In the genomic region with DNA sequence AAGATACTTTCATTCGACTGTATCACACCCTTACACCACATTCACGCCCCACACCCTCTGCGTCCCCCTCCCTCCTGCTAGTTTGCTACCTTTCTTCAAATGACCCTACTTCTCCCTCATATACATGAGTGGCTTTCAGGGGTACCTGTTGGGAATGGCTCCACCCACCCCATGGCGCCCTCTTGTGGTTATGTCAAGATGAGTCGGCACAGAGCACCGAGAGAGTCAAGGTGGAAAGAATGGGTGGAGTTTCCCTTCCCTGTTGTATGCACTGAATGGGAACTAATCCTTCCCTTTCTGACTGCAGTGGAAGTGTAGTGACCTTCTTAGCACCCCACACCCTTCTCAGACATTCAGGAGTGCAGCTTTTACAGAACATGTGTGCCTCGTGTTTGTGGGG, we compare ENCODE assay signal across 16 mouse cellular contexts. TPM values are rescaled to one million over a fixed set of nuclear protein-coding genes. Genes with fewer than 3 reads are reported as not detected.
DNase-seq lines count a peak whose midpoint lies in the region; ATAC-seq and TF ChIP-seq lines count a peak whose summit lies in the region.
"Had no signal": no experiment of that assay in that cellular context is flagged by ENCODE, and none has a peak within 500 bp of the region (broad histone marks: within the 10 kb centered on the region; RNA-seq: fewer than 3 reads in every experiment).

No protein-coding gene starts in this region.

- TF ChIP-seq EP300 in heart, postnatal 0 days (IDR thresholded peaks at IDR 0.05; ENCODE audit: low read depth) = no peak

- H3K36me3 ChIP-seq in heart, postnatal 0 days (replicated peaks; ENCODE audit: control insufficient read depth, insufficient read depth, low read length) = no peaks in the 10 kb centered on the region
- no peaks in the 10 kb centered on the region for H3K36me3 ChIP-seq in midbrain, postnatal 0 days (ENCODE audit: insufficient read depth, low read length)
- H3K36me3 ChIP-seq in midbrain, embryonic 14.5 days (ENCODE audit: control insufficient read depth, insufficient read depth, low read length) = no peaks in the 10 kb centered on the region
- H3K36me3 ChIP-seq: heart, embryonic 15.5 days; midbrain, embryonic 12.5 days; stomach, embryonic 15.5 days had no signal

- H3K27ac ChIP-seq in heart, postnatal 0 days (ENCODE audit: low read depth) = no peak overlapping the region
- H3K27ac ChIP-seq in midbrain, postnatal 0 days (ENCODE audit: low read depth, low read length) = no peak overlapping the region
- no peak overlapping the region for H3K27ac ChIP-seq in midbrain, embryonic 14.5 days (replicated peaks; ENCODE audit: low read depth, low read length)
- H3K27ac ChIP-seq in cortical plate, adult 2 months (ENCODE audit: insufficient read depth, low read length) = no peak overlapping the region
- H3K27ac ChIP-seq: heart, embryonic 15.5 days; hindbrain, embryonic 14.5 days; midbrain, embryonic 12.5 days; stomach, embryonic 15.5 days had no signal

- peak; percentile 17 for DNase-seq in adrenal gland, postnatal 14 days
- DNase-seq in adrenal gland, adult 8-10 months = no peak
- no peak for DNase-seq in heart, postnatal 0 days (ENCODE audit: low spot score)
- DNase-seq in heart, postnatal 10 days = no peak
- no peak for DNase-seq in midbrain, postnatal 0 days (ENCODE audit: low spot score)
- DNase-seq in midbrain, embryonic 14.5 days = no peak
- DNase-seq in B cell, adult 2 months = no peak
- DNase-seq: cerebellum, adult 11 months; kidney, adult 2 months; liver had no signal

- ATAC-seq in heart, postnatal 0 days (ENCODE audit: insufficient read depth, low read depth) = no peak
- ATAC-seq in midbrain, postnatal 0 days (ENCODE audit: low FRiP score) = no peak
- no peak for ATAC-seq in midbrain, embryonic 14.5 days (ENCODE audit: low FRiP score, low TSS enrichment)

- H3K4me3 ChIP-seq in heart, postnatal 0 days (ENCODE audit: low read depth, low read length) = no peak overlapping the region
- no peak overlapping the region for H3K4me3 ChIP-seq in midbrain, postnatal 0 days (ENCODE audit: low read depth, low read length)
- no peak overlapping the region for H3K4me3 ChIP-seq in midbrain, embryonic 14.5 days (replicated peaks; ENCODE audit: low read depth, low read length)
- no peak overlapping the region for H3K4me3 ChIP-seq in cortical plate, adult 2 months (ENCODE audit: insufficient read depth, low read length)
- H3K4me3 ChIP-seq: erythroblast, embryonic 14.5 days; heart, embryonic 15.5 days; midbrain, embryonic 12.5 days; stomach, embryonic 15.5 days had no signal

- H3K27me3 ChIP-seq in heart, postnatal 0 days (ENCODE audit: control insufficient read depth, insufficient read depth, low read length) = no peaks in the 10 kb centered on the region
- no peaks in the 10 kb centered on the region for H3K27me3 ChIP-seq in midbrain, postnatal 0 days (ENCODE audit: insufficient read depth, low read length)
- H3K27me3 ChIP-seq in midbrain, embryonic 14.5 days (ENCODE audit: control insufficient read depth, insufficient read depth, low read length) = no peaks in the 10 kb centered on the region
- H3K27me3 ChIP-seq: heart, embryonic 15.5 days; midbrain, embryonic 12.5 days; stomach, embryonic 15.5 days had no signal

- H3K9me3 ChIP-seq in heart, postnatal 0 days (replicated peaks; ENCODE audit: control insufficient read depth, low read length) = no peaks in the 10 kb centered on the region
- H3K9me3 ChIP-seq in midbrain, postnatal 0 days (ENCODE audit: low read length) = no peaks in the 10 kb centered on the region
- no peaks in the 10 kb centered on the region for H3K9me3 ChIP-seq in midbrain, embryonic 14.5 days (ENCODE audit: control insufficient read depth, low read length)
- H3K9me3 ChIP-seq: heart, embryonic 15.5 days; midbrain, embryonic 12.5 days; stomach, embryonic 15.5 days had no signal

- WGBS in heart, postnatal 0 days = 80% methylated on average over 7 of the region's 7 CpGs
- WGBS in midbrain, postnatal 0 days = 78% methylated on average over 7 of the region's 7 CpGs
- WGBS in midbrain, embryonic 14.5 days = 75% methylated on average over 7 of the region's 7 CpGs

- no peak overlapping the region for H3K9ac ChIP-seq in heart, postnatal 0 days (replicated peaks; ENCODE audit: low read depth, low read length)
- no peak overlapping the region for H3K9ac ChIP-seq in midbrain, postnatal 0 days (replicated peaks; ENCODE audit: low read length, poor library complexity, severe bottlenecking)
- no peak overlapping the region for H3K9ac ChIP-seq in midbrain, embryonic 14.5 days (replicated peaks; ENCODE audit: low read length)
- H3K9ac ChIP-seq: heart, embryonic 15.5 days; hindbrain, embryonic 14.5 days; midbrain, embryonic 12.5 days; stomach, embryonic 15.5 days had no signal

- intact Hi-C loops in heart, postnatal 10 days (cut with DNase I) = no loop called here

- H3K4me1 ChIP-seq in heart, postnatal 0 days (ENCODE audit: control insufficient read depth, insufficient read depth) = no peaks in the 10 kb centered on the region
- H3K4me1 ChIP-seq in midbrain, postnatal 0 days (ENCODE audit: insufficient read depth, low read length) = peaks cover 9% of the 10 kb centered on the region; the same call in 1 of the 2 replicates
- peaks cover 10% of the 10 kb centered on the region for H3K4me1 ChIP-seq in midbrain, embryonic 14.5 days (ENCODE audit: control insufficient read depth, insufficient read depth, low read length)
- H3K4me1 ChIP-seq in cortical plate, adult 2 months (ENCODE audit: control insufficient read depth, insufficient read depth, low read length) = no peaks in the 10 kb centered on the region; the same call in 1 of the 2 replicates
- H3K4me1 ChIP-seq: stomach, embryonic 15.5 days had no signal

- TF ChIP-seq CTCF in heart, postnatal 0 days (IDR thresholded peaks at IDR 0.05; ENCODE audit: low read depth) = peak; percentile 17; the same call in 1 of the 2 replicates
- peak; percentile 39 for TF ChIP-seq CTCF in midbrain, postnatal 0 days (IDR thresholded peaks at IDR 0.05)
- peak; percentile 12; the same call in 1 of the 2 replicates for TF ChIP-seq CTCF in cortical plate, adult 2 months (IDR thresholded peaks at IDR 0.05; ENCODE audit: extremely low read depth, insufficient read depth, low read length)

- H3K4me2 ChIP-seq in heart, postnatal 0 days (ENCODE audit: low read depth, low read length) = no peak overlapping the region
- no peak overlapping the region for H3K4me2 ChIP-seq in midbrain, postnatal 0 days (ENCODE audit: low read depth, low read length, poor library complexity, severe bottlenecking)
- H3K4me2 ChIP-seq in midbrain, embryonic 14.5 days (ENCODE audit: low read length) = no peak overlapping the region
- H3K4me2 ChIP-seq: heart, embryonic 15.5 days; hindbrain, embryonic 14.5 days; midbrain, embryonic 12.5 days; stomach, embryonic 15.5 days had no signal

- TF ChIP-seq POLR2A in cortical plate, adult 2 months (IDR thresholded peaks at IDR 0.05; ENCODE audit: extremely low read depth, insufficient read depth, low read length) = no peak

RNA-seq across cellular contexts. Expression of a gene that starts 51.4 kb away (rescaled TPM):
- total RNA-seq in adrenal gland, postnatal 14 days (2021) = 19.8 and 27.9 TPM in 2 replicates
- total RNA-seq in adrenal gland, adult 8-10 months (2022) = 10 to 100 TPM in 1 of 4 experiments, 1 to 10 TPM in 3; 6.9 to 11.9 (median 7.5) TPM
- total RNA-seq in heart, postnatal 0 days (2014; rRNA removed; ENCODE audit: low replicate concordance) = 109 and 126 TPM in 2 replicates
- 136 TPM in 2 replicates for polyA plus RNA-seq in heart, postnatal 0 days (2015; fragmentation: Nextera tagmentation; extraction: Ambion mirVana)
- total RNA-seq in heart, postnatal 10 days (2021) = 100 to 1,000 TPM; 217 to 231 TPM
- 183 and 199 TPM in 2 replicates for total RNA-seq in midbrain, postnatal 0 days (2014; rRNA removed)
- 192 and 203 TPM in 2 replicates for polyA plus RNA-seq in midbrain, postnatal 0 days (2015; fragmentation: Nextera tagmentation; extraction: Ambion mirVana)
- 131 and 143 TPM in 2 replicates for polyA plus RNA-seq in midbrain, embryonic 14.5 days (2014; fragmentation: Nextera tagmentation; extraction: Ambion mirVana)
- polyA plus RNA-seq in cortical plate, adult 2 months (2012; rRNA removed) = 31.0 and 38.3 TPM in 2 replicates
- polyA plus RNA-seq: erythroblast, embryonic 14.5 days had no signal
